ENCODE assay signal across 31 mouse cellular contexts in the genomic region with DNA sequence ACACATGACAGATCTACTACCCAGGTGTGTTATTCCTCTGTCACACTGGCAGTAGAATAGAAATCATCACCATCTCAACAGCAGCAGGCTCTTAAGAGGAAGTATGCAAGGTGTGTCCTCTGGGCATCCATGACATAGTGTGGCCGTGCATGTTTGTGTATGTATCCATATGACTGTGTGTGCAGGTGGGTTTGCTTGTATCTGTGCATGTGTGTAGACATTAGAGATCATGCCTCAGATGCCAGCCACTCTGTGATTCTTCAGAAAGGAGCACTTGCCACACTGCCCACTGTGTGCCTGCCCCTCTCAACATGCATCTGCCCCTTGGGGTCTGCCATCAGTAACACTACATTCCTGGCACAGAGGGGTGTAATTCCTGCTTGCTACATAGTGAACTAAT.
"Had no signal": no experiment of that assay in that cellular context is flagged by ENCODE, and none has a peak within 500 bp of the region (broad histone marks: within the 10 kb centered on the region; RNA-seq: fewer than 3 reads in every experiment).

No protein-coding gene starts in this region.

- H3K27me3 ChIP-seq: midbrain, embryonic 15.5 days; neural tube, embryonic 12.5 days had no signal

- H3K4me3 ChIP-seq: left cerebral cortex, adult 2 months; limb, embryonic 10.5 days; limb, embryonic 12.5 days; limb, embryonic 13.5 days; limb, embryonic 15.5 days; liver, embryonic 12.5 days; liver, embryonic 13.5 days; liver, embryonic 15.5 days; lung, embryonic 15.5 days; midbrain, embryonic 12.5 days; midbrain, embryonic 13.5 days; midbrain, embryonic 15.5 days; myocyte; neural tube, embryonic 12.5 days; neural tube, embryonic 13.5 days had no signal

- H3K27ac ChIP-seq: left cerebral cortex, adult 2 months; limb, embryonic 10.5 days; limb, embryonic 12.5 days; limb, embryonic 13.5 days; limb, embryonic 15.5 days; liver, embryonic 12.5 days; liver, embryonic 13.5 days; liver, embryonic 14.5 days; liver, embryonic 15.5 days; lung, embryonic 15.5 days; macrophage; midbrain, embryonic 12.5 days; midbrain, embryonic 13.5 days; midbrain, embryonic 15.5 days; neural tube, embryonic 12.5 days; neural tube, embryonic 13.5 days had no signal

- H3K9ac ChIP-seq: limb, embryonic 12.5 days; limb, embryonic 13.5 days; limb, embryonic 15.5 days; liver, embryonic 12.5 days; liver, embryonic 13.5 days; liver, embryonic 14.5 days; liver, embryonic 15.5 days; liver, postnatal 0 days; lung, embryonic 14.5 days; lung, embryonic 15.5 days; midbrain, embryonic 12.5 days; midbrain, embryonic 13.5 days; midbrain, embryonic 15.5 days; neural tube, embryonic 12.5 days; neural tube, embryonic 13.5 days had no signal

- H3K4me1 ChIP-seq: liver, embryonic 13.5 days had no signal

- H3K4me2 ChIP-seq: limb, embryonic 12.5 days; limb, embryonic 13.5 days; limb, embryonic 15.5 days; liver, embryonic 11.5 days; liver, embryonic 12.5 days; liver, embryonic 13.5 days; liver, embryonic 15.5 days; lung, embryonic 14.5 days; lung, embryonic 15.5 days; midbrain, embryonic 11.5 days; midbrain, embryonic 12.5 days; midbrain, embryonic 13.5 days; midbrain, embryonic 15.5 days; neural tube, embryonic 12.5 days; neural tube, embryonic 13.5 days had no signal

- H3K36me3 ChIP-seq: limb, embryonic 10.5 days; limb, embryonic 12.5 days; limb, embryonic 13.5 days; limb, embryonic 15.5 days; liver, embryonic 12.5 days; liver, embryonic 13.5 days; liver, embryonic 15.5 days; lung, embryonic 15.5 days; midbrain, embryonic 12.5 days; midbrain, embryonic 13.5 days; midbrain, embryonic 15.5 days; neural tube, embryonic 12.5 days; neural tube, embryonic 13.5 days had no signal

- DNase-seq: left cerebral cortex, postnatal 4 days; liver; liver, embryonic 13.5 days; liver, postnatal 0 days; lung, adult 18-20 months; lung, adult 2 months; lung, embryonic 14.5 days; lung, postnatal 10 days; lung, postnatal 14 days; lung, postnatal 36 days; lung, postnatal 4 days had no signal

- H3K9me3 ChIP-seq: limb, embryonic 10.5 days; limb, embryonic 12.5 days; limb, embryonic 13.5 days; limb, embryonic 15.5 days; liver, embryonic 12.5 days; liver, embryonic 13.5 days; liver, embryonic 15.5 days; lung, embryonic 15.5 days; midbrain, embryonic 12.5 days; midbrain, embryonic 13.5 days; midbrain, embryonic 15.5 days; neural tube, embryonic 12.5 days; neural tube, embryonic 13.5 days had no signal

- ATAC-seq: liver, embryonic 12.5 days; liver, postnatal 0 days; lung, postnatal 0 days; midbrain, embryonic 13.5 days; midbrain, embryonic 15.5 days; midbrain, embryonic 16.5 days had no signal
